ENCODE assay signal across 8 mouse cellular contexts in genomic region chr12:29290591-29291351, GRCm38 (mm10).
A peak's percentile ranks its signal among the peaks of the same experiment; 100 is the strongest.
DNase-seq lines count a peak whose midpoint lies in the region; ATAC-seq lines count a peak whose summit lies in the region.

No protein-coding gene starts in this region.

- DNase-seq in CD4-positive, CD25-positive, alpha-beta regulatory T cell, adult 2 months (ENCODE audit: low read depth, low spot score) = peak; percentile 78
- peak; percentile 73 for DNase-seq in c-Kit-positive CD71-negative TER-119-negative erythroid progenitor cells, embryonic 14.5 days (ENCODE audit: low read depth)
- DNase-seq in kidney, postnatal 25 days = peak; percentile 95 to 98
- peak; percentile 77 for DNase-seq in liver, embryonic 13.5 days
- peak; percentile 43 to 61 for DNase-seq in natural killer cell, adult 2 months (ENCODE audit: low spot score in 2 of 2)

- H3K4me1 ChIP-seq in forebrain, embryonic 12.5 days = peaks cover 8% of the 10 kb centered on the region
- H3K4me1 ChIP-seq in heart, embryonic 16.5 days (ENCODE audit: control insufficient read depth, insufficient read depth, low read length) = peaks cover 5% of the 10 kb centered on the region; the same call in 1 of the 2 replicates
- peaks cover 6% of the 10 kb centered on the region; the same call in 1 of the 2 replicates for H3K4me1 ChIP-seq in liver, embryonic 13.5 days (replicated peaks)
- H3K4me1 ChIP-seq in stomach, embryonic 14.5 days (ENCODE audit: control insufficient read depth, insufficient read depth, low read length) = no peaks in the 10 kb centered on the region

- no peaks in the 10 kb centered on the region for H3K36me3 ChIP-seq in forebrain, embryonic 12.5 days (replicated peaks)
- H3K36me3 ChIP-seq in heart, embryonic 16.5 days (ENCODE audit: control insufficient read depth, insufficient read depth) = no peaks in the 10 kb centered on the region
- H3K36me3 ChIP-seq in liver, embryonic 13.5 days = no peaks in the 10 kb centered on the region
- H3K36me3 ChIP-seq in stomach, embryonic 14.5 days (ENCODE audit: control insufficient read depth, insufficient read depth, low read length) = no peaks in the 10 kb centered on the region

- no peaks in the 10 kb centered on the region for H3K27me3 ChIP-seq in forebrain, embryonic 12.5 days
- H3K27me3 ChIP-seq in heart, embryonic 16.5 days (ENCODE audit: control insufficient read depth, insufficient read depth, low read length) = no peaks in the 10 kb centered on the region
- H3K27me3 ChIP-seq in liver, embryonic 13.5 days = no peaks in the 10 kb centered on the region
- H3K27me3 ChIP-seq in stomach, embryonic 14.5 days (ENCODE audit: control insufficient read depth, insufficient read depth, low read length) = no peaks in the 10 kb centered on the region

- H3K4me3 ChIP-seq in forebrain, embryonic 12.5 days (replicated peaks) = peak overlapping the region; percentile 30
- H3K4me3 ChIP-seq in heart, embryonic 16.5 days (ENCODE audit: low read length) = peak overlapping the region; percentile 54
- H3K4me3 ChIP-seq in liver, embryonic 13.5 days (replicated peaks) = peak overlapping the region; percentile 32
- H3K4me3 ChIP-seq in stomach, embryonic 14.5 days (ENCODE audit: low read depth, low read length) = peak overlapping the region; percentile 36

- H3K9ac ChIP-seq in forebrain, embryonic 12.5 days = peak overlapping the region; percentile 36
- peak overlapping the region; percentile 71 for H3K9ac ChIP-seq in heart, embryonic 16.5 days (ENCODE audit: low read length)
- H3K9ac ChIP-seq in liver, embryonic 13.5 days = peak overlapping the region; percentile 19; the same call in 1 of the 2 replicates
- H3K9ac ChIP-seq in stomach, embryonic 14.5 days (replicated peaks; ENCODE audit: low read depth, low read length) = peak overlapping the region; percentile 40

- ATAC-seq in forebrain, embryonic 12.5 days (ENCODE audit: low FRiP score) = peak; percentile 99
- peak; percentile 99 for ATAC-seq in heart, embryonic 16.5 days (replicated peaks; ENCODE audit: extremely low read depth, insufficient read depth, low FRiP score)
- ATAC-seq in liver, embryonic 13.5 days (ENCODE audit: low read depth) = peak; percentile 96
- peak; percentile 99 for ATAC-seq in stomach, embryonic 14.5 days (ENCODE audit: insufficient number of reproducible peaks, insufficient read depth, low FRiP score, low read depth)

- H3K27ac ChIP-seq in forebrain, embryonic 12.5 days = peak overlapping the region; percentile 80
- H3K27ac ChIP-seq in heart, embryonic 16.5 days (ENCODE audit: low read length) = peak overlapping the region; percentile 89
- no peak overlapping the region for H3K27ac ChIP-seq in liver, embryonic 13.5 days
- H3K27ac ChIP-seq in stomach, embryonic 14.5 days (ENCODE audit: low read length) = no peak overlapping the region; the same call in 1 of the 2 replicates

- WGBS in forebrain, embryonic 12.5 days = 12% methylated on average over 23 of the region's 23 CpGs
- 8% methylated on average over 23 of the region's 23 CpGs for WGBS in heart, embryonic 16.5 days
- WGBS in liver, embryonic 13.5 days (ENCODE audit: insufficient replicate concordance) = 17% methylated on average over 23 of the region's 23 CpGs
- 7% methylated on average over 23 of the region's 23 CpGs for WGBS in stomach, embryonic 14.5 days

- H3K9me3 ChIP-seq in forebrain, embryonic 12.5 days = no peaks in the 10 kb centered on the region
- no peaks in the 10 kb centered on the region for H3K9me3 ChIP-seq in heart, embryonic 16.5 days (replicated peaks; ENCODE audit: control insufficient read depth, low read length)
- no peaks in the 10 kb centered on the region for H3K9me3 ChIP-seq in liver, embryonic 13.5 days (replicated peaks)
- no peaks in the 10 kb centered on the region for H3K9me3 ChIP-seq in stomach, embryonic 14.5 days (ENCODE audit: control insufficient read depth, low read depth, low read length)

- peak overlapping the region; percentile 54 for H3K4me2 ChIP-seq in forebrain, embryonic 12.5 days
- H3K4me2 ChIP-seq in heart, embryonic 16.5 days (ENCODE audit: low read depth, low read length) = peak overlapping the region; percentile 77
- H3K4me2 ChIP-seq in liver, embryonic 13.5 days = peak overlapping the region; percentile 51
- peak overlapping the region; percentile 59 for H3K4me2 ChIP-seq in stomach, embryonic 14.5 days (replicated peaks; ENCODE audit: low read depth, low read length)

Comparison
In these comparisons a context has a peak if more than half of its experiments do, and no peak if none do; other contexts are left out.
1. H3K27ac ChIP-seq: peak in forebrain, embryonic 12.5 days (single experiment) and heart, embryonic 16.5 days (single experiment); none in liver, embryonic 13.5 days (single experiment) and stomach, embryonic 14.5 days (single experiment).
2. H3K9ac ChIP-seq: peak in every context shown above with its lines; median percentile 71 in heart, embryonic 16.5 days; 40 in stomach, embryonic 14.5 days; 36 in forebrain, embryonic 12.5 days; 19 in liver, embryonic 13.5 days.
3. Peak in every context shown above with its lines, with median percentiles within 50 percentile points of each other: DNase-seq, ATAC-seq, H3K4me2 ChIP-seq and H3K4me3 ChIP-seq.